Mouse (Mus musculus) right cerebral cortex, adult 2 months (tissue): ENCODE data around the gene Abca1.

ENCODE experiments used
- DNase-seq, 2 experiments: peaks; one replicate each; pipeline ENCODE4 v3.0.0; 2021 to 2022; ENCODE audit warnings: low spot score in 2 of 2

Abca1 gene

GRCm38 (mm10) chr4:53149644-53150043 is 10.1 kb downstream of the Abca1 start:
- no peak for DNase-seq

DNA sequence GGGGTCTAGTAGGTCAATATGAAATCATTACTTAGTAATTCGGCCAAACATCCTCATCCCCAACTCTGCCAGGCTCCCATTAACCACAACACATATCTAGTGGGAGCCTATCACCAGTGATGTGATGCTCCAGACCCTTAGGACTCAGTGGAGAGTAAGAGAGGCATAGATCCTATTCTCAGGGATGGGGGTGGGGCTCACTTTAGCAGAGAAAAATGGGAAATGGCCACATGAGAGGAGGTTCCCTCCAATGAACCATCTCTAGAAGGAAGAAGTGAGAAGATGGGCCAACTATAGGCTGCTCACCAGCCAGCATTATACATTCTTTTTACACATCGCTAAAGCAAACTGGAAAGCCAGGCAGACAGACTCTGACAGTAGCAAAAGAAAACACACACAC is 10.9 kb downstream of the Abca1 start:
- DNase-seq, result no peak

GRCm38 (mm10) chr4:53147454-53147853 is 12.2 kb downstream of the Abca1 start:
- no peak for DNase-seq

DNA sequence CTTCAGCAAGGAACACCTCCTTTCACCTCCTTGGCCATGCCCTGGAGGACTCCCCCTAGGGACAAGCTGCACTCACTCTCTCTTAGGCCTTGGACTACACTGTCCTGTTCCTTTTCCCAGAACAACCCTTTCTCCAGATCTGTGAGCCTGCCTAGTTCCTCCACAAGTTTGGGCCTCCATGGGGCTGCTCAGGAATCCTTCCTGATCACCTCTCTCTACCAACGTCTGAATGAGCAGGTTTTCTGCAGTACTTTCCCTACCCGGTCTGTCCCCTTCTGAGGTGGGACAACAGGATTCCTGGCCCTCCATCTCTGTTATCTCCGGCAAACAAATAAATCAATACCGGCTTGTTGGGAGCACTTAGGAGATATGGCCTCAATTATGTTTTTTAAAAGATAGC is 12.6 kb downstream of the Abca1 start:
- DNase-seq, result no peak

- no peak for DNase-seq
These were observed 13.3 kb downstream of the Abca1 start for GRCm38 (mm10) chr4:53146227-53146949.

- no peak for DNase-seq
These were observed 14.1 kb downstream of the Abca1 start for GRCm38 (mm10) chr4:53145434-53146168.

- no peak for DNase-seq
These were observed 15.1 kb downstream of the Abca1 start for GRCm38 (mm10) chr4:53144571-53144970.

- no peak for DNase-seq
These were observed 15.7 kb downstream of the Abca1 start for GRCm38 (mm10) chr4:53144021-53144420.

DNA sequence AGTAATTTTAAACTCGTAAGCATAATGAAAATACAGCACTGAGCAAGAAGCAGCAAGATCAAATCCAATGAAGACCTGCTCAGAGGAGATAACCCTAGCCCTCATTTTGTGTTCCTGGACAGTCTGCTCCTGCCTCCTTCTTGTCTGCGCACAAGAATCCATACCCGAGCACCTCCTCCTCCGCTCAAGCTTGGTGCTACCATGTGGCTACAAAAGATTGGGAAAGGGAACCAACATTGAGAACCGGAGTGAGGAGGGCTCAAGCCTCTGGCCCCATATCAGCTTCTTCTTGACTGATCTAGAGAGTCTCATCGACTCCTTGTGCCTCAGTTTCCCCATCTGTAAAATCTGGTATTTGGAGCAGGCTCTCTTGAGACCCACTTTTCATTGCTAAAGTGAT is 19.0 kb downstream of the Abca1 start:
- no peak for DNase-seq

DNA sequence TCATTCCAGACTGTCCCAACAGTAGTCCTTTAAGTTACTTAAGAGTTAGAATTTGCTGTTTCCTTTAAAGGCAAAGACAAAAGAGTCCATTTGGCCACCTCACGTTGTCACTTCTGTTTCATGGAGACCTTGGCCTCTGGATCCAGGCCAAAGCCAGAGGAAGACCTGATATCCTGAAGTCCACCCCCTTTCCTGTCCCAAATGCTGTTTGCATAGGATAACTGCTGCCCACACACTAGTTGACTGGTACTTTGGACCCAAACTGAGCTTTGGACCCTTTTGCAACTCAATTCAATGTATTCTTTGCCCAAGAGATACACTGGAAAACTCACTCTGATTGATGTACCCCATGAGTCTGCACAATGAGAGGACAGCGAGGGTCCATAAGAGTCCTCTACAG is 20.2 kb downstream of the Abca1 start:
- DNase-seq, result no peak

GRCm38 (mm10) chr4:53138974-53139373 is 20.7 kb downstream of the Abca1 start:
- DNase-seq, result no peak

DNA sequence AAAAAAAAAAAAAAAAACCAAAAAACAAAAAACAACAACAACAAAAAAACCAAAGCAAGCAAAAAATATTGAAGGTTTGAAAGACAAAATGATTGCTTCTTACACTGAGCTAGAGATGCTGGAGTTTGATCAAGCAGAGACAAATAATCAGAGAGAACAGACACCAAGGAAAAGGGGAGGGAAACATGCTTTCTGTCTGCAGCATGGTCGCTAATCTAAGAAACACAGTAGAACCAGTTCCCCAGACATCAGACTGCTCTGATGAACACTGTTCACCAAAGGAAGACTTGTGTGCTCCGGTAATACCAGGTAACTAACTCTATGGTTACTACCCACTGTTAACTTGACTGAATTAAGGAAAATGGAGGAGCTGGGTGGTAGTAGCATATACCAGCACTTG is 22.6 kb downstream of the Abca1 start:
- DNase-seq, result no peak

DNA sequence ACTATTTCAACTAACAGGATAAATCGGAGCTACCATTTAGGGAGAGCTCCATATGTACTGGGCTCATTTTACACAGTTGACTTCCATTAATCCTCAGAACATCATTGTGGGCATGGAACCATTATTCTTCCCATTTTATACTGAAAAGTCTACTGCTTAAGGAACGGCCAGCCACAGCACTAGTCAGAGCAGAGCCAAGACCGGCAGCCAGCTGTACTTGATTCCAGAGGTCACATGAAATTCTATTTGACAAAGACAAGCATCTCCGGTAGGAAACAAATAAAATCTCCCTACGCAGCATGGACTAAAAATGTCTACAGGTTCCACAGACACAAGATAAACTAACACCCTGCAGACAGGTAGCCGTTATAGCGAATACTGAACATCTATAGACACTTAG is 24.9 kb downstream of the Abca1 start:
- DNase-seq, result no peak

DNA sequence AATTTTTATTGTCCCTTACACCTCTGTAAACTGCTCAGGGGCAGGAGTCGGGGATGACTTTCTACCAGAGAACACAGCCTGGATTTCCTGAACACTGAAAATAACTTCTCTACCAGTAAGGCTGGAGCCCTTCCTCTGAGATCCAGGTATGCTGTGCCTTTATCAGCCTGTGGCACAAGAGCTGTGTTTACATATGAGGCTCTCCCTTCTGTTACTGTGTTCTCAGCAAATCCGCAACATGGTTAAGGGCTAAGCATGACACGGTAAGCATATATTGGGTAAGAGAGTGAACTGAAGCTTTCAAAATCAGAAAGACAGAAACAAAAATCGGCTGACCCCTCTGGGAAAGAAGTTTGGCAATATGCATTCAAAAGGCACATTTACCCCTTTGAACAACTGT is 25.7 kb downstream of the Abca1 start:
- no peak for DNase-seq

GRCm38 (mm10) chr4:53131538-53131937 is 28.2 kb downstream of the Abca1 start:
- no peak for DNase-seq

- DNase-seq, result no peak
These were observed 28.8 kb downstream of the Abca1 start for GRCm38 (mm10) chr4:53130622-53131517.

DNA sequence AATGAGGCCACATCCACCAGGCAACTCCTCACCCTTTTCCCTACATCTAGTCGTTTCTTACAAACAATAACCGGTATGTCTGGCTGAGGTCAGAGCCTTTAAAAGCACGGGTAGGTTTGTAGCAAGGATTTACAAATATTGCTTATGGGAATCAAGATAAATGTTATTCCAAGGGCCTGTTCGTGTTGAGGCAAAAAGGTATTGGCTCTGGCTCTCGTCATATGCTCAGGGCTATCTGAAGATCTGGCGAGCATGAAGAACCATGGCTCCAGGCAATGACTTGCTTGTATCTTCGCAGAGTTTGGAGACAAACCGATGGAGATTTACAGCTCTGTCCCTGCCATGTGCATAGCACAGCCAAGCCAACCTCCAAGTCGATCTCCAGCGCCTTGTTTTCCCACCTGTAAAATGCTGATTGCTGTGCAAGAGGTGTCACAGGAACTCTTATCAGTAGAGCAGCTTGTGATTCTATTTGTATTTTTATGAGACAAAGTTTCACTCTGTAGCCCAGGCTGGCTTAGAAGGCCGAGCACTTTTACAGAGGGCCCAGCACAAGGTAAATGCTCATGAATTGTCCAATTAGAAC is 29.9 kb downstream of the Abca1 start:
- no peak for DNase-seq

- no peak for DNase-seq
These were observed 32.4 kb downstream of the Abca1 start for GRCm38 (mm10) chr4:53127266-53127665.

DNA sequence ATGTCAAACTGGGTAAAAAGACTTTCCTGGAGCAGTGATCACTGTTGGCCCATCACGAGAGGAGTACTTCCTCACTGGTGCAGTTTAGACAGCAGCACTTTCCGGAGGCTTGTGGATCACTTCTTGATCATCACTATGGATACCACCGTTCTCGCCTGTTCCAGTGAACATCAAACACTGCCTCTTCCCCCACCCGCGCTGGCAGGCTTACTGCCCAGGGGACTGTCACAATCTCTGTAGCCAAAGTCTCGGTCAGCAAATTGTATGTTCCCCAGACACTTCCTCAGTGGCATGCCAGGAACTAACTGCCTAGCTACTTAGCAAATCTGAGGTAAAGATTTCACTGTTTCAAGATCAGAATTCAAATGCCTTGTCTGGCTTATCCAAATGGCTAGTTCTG is 32.9 kb downstream of the Abca1 start:
- DNase-seq, result no peak

- DNase-seq, result no peak
These were observed 34.7 kb downstream of the Abca1 start for GRCm38 (mm10) chr4:53124837-53125490.

DNA sequence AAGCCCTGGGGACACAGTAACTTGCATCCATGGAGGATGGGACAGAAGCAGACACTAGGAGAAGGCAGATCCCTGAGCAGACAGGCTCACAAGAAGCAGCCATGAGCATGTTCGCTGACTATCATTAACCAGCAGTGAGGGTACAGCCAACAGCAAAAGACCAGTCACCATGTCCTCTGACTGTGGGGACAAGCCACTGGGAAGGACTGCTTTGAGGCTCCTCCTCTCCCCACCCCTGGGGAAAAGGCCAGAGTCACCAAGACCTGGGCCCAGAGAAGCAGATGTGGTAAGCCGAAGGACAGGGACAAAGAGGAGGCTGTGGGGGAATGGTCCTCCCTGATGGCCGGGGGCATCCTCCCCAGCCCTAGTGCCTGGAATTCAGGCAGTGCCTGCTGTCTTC is 37.4 kb downstream of the Abca1 start:
- no peak for DNase-seq
